Mouse (Mus musculus) thymus, adult 18-20 months (tissue): Measurements from ENCODE around the gene Samsn1.
"Not testable (repeated sequence)": the region's sequence is repeated elsewhere in the genome, so short reads cannot be mapped to it uniquely, and the experiment has no call there.

Experiments
- DNase-seq, 2 experiments: peaks; one replicate each; pipeline ENCODE4 v3.0.0; 2022; ENCODE audit warnings: mixed read lengths in 2 of 2

Gene Samsn1

DNA sequence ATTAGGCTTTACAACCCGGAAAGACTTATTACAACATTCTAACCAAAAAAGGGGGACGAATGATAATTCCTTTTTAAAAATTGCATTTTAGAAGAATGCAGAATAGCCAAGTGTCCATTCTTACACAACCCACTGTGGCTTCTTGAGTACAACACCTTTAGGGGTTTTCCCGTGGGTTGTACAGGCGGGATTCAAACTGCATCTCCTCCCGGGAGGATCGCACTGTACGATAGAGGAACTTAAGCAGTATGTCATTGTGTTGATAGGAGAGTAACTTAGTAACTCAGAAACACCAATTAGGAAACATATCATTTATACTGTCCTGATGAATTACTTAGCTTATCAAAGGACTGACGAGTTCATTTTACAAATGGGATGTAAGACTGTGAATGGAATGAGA is 149.8 kb downstream of the Samsn1 start:
- DNase-seq: no peak

DNA sequence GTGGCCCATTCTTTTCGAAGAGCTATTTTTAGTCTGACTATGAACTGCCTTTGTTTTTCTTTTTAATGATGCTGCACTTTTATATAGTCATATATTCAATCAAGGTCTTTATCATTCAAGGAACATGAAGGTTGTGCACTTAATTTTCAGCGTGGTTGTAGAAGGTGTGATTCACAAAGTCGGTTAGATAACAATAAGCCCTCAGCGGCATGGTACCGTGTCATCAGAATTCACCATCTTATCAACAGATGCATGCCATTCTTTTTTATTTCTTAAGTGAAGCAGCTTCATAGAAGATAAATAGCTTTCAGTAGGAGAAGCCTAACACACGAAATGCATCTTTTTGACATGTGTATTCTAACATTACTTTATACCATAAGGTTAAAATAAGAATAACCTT is 154.7 kb downstream of the Samsn1 start:
- no peak for DNase-seq

DNA sequence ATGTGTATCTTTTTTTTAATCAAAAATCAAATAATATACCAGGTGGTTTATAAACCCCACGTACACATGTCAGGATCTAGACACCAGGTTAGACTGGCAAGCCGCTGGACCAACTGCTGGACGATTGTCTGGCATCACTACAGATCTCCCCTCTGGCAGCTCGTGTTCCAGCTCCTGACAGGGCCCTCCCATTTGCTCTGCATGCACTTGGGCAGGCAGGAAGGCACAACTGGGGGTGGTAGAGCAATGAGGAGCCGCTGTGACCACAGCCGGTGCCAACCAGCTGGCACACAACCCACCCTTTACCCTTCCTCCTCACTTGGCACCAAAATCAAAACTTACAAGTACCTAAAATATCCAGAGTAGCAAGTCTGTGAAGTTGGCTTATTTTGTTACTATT is 156.6 kb downstream of the Samsn1 start:
- peak; percentile 5 to 15 for DNase-seq

DNA sequence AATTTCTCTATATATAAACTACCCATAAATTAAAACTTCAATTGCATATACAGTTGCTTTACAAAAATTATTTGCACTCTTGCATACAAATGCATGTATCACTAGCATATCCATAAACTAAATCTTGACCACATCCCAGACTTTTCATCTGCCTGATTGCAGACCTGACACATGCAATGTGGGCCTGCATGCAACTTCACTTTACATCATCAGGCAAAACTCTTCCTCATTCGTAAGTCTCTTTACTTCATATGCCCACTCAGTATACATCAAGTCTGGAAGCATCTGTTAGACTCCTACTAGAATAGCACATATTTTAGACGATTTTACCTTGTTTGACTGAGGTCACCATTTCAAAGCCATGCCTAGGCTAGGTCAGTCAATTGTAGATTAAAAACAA is 157.4 kb downstream of the Samsn1 start:
- DNase-seq: no peak

DNA sequence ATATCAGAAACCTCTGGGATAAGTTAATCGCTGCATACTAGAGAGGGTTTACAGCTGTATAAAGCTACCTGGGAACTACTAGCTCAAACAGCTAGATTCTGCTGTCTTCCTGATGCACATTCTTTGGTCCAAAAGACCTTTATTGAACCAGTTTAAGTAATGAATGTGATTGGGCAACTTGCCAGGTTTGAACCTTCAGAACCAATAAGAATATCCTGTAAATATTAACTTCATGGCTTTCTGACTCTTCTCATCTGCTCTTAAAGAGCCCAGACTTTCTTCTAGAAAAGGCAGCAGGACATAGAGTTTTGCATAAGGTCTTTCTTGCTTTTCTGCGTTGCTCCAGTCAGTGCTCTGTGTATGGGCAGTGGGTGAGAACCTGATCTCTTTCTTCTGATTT is 165.7 kb downstream of the Samsn1 start:
- no peak for DNase-seq

DNA sequence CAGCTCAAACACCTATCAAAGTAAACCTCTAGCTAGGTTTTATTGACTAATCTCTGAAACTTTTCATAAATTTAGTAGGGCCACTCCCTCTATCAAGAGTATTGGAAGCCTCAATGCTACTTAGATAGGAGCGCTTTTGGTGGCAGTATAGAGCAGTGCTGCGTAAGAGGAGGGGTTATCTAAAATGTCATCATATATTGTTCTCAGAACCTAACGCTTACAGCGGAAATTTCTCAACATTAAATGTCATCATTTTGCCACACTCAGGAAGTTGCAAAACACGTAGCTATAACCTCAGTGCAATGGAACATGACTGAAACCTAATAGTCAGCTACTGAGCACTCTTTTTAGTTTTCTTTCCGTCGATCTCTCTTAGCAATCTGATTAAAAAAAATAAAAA is 166.7 kb downstream of the Samsn1 start:
- no peak for DNase-seq

DNA sequence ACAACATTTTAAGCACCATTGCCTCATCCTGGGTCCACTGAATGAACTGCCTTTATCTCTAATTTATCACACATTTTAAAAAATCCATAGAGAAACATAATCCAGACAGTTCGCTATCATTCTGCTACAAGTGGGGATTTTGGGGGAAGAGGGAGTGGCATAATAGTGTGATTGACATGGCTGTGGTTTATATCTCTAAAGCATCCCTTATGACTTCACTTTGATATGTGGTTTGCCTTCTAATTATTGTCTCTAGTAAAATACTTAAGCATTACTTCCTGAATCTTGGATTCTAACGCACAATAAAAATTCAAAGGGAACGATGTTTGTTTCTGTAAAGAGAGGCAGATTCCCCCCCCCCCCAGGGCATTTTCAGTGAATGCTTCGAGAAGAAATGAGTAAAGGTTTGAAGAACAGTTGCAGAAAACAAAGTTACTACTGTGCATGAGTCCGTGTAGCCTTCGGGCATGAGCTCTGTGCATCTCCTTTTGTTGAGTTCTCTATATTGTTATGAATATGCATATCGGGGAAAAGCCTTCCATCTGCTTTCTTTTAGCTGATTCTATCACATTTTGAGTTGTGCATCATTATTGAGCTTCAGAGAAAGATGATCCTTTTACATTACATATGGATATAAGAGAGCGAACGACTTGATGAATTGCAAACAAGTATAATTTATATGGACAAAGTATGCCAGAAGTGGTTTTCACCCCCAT is 168.4 kb downstream of the Samsn1 start:
- no peak for DNase-seq

DNA sequence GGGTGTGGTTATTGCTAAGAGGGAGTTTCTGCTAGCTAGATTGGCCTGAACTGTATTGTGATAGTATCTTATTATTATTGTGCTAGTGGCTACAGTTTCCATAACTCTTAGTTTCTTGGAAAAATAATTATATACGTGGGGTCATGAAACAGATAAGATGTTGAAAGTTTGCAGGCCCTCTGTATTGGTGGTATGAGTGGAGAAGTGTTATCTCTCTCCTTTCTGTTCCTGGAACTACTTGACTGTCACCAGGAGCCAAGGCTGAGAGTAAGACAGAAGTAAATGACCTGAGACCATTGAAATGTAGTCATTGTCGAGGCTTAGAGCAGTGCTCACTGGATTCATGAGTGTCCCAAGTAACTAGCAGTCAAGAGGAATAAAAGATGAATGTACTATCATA is 169.6 kb downstream of the Samsn1 start:
- DNase-seq: no peak

DNA sequence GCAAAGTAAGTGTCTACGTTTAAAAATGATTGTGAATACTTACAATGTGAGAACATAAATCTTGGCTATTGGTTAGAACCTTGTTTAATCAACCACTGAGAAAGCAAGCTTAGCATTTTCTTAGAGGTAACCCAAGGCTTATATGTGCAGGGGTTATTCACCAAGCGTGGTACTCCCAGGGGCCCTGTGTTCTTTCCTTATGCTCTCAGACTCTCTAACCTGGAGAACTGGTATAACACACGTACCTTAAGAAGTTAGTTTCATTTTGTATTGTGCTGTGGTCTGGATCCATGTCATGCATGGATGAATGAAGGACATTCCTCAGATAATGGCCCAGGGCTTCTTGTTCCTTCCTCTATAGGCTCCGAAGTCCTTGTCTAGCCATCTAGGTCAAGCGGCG is 173.0 kb downstream of the Samsn1 start:
- DNase-seq: no peak

DNA sequence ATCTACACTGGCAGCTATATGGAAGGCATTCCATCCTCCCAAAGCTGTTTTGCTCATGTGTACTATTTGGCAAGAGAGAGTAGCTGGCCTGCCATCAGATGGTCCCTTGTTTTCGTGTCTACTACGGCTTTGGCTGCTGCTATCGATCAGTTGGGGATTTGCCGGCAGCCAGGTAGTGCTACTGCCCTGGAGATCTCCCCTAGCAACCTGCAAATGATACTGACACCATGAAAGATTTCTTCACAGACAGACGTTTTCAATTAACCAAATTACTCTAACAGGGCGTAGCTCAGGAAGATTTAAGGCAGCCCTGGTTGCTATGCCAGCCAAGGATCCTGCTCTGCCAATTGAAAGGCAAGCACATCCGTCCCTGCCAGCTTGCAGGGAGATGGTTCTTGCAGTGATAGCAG is 178.4 kb downstream of the Samsn1 start:
- no peak for DNase-seq

DNA sequence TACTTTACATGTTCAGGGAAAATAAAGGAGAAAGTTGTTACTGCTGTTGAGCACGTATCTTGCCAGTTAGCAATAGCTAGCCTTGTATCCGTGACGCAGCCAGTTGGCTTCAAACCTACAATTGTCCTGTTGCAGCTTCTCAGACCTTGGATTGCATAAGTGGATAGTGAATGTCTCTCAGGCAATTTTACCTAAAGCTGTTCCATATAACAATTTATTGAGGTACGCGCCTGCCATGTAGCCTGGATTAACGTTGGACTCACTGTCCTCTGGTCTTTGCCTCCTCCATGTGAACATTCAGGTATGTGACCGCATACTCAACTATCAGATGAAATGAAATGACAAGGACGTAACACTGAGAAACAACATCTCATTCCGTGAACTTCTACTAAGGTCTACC is 179.1 kb downstream of the Samsn1 start:
- no peak for DNase-seq

DNA sequence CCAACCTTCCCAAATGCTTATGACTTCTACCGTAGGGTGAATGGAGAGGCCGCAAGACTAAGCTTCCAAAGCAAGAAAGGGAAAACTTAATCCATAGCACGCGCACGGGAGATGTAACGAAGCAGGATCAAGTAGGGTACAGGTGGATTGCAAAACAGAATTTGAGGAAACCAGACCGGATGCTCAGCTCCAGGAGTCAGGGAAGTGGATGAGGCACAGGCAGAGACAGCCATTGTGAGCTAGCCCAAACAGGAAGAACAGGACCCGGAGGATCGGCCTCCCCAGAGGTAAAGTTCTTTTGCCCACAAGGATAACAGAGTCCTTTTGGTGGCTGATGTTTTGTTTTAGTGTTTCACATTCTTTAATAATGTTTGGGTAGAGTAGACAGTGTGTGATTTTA is 179.5 kb downstream of the Samsn1 start:
- no peak for DNase-seq

DNA sequence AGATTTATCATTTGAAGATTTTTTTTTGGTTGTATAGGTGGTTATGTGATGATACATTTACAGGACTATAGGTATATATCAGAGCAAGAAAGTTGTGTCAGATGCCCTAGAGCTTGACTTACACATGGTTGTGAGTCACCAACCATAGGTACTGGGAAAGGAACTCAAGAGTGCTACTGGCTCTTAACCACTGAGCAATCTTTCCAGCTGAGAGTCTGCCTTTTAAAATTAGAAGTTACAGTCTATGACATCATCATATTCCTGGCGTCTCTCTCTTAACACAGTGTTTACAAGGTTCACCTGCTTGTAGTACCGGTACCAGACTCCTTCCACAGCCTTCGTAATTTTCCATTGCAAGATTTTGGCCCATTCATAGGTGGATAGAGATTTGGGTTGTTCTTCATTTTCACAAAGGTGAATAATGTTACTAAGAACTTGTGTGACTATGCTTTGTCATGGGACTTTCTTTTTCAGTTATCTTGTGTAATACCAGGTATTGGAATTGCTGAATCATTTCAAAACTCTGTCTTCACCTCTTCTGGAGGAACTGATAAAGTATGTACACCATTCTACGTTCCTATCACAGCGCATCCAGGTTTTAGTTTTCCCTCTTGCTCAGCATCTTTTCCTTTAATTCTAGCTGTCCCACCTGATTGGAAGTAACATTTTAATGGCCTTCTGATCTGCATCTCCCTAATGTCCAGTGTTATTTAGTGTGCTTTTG is 184.2 kb downstream of the Samsn1 start:
- no peak for DNase-seq

DNA sequence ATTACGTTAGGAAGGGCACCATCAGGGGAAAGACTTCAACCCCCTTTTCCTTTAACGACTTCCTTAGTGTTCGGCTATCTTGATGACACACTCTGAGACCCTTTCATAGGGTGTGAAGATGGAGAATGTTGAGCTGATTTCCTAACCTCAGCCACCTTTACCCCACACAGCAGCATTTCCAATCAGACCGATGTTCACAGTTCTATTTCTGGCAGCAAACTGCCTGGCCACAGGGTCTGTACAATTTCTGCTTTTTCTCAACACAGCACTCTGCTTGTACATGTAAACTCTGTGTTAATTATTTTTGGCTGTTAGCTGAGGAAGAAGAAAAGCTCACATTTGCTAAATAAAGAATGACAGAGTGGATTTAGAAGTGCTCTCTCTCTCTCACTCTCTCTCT is 190.7 kb downstream of the Samsn1 start:
- no peak for DNase-seq

DNA sequence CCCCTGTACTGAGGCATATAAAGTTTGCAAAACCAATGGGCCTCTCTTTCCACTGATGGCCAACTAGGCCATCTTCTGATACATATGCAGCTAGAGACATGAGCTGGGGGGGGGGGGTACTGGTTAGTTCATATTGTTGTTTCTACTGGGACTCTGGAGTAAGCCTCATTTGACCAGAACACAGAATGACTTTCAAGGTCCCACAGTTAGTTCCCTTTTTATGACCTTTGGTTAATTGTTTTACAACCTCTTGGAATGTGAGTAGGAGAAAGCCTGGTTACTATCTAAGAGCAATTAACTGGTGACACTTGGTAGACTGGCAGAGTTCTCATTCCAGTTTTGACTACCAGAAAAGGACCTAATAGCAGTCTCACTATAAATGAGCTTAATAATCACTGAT is 195.1 kb downstream of the Samsn1 start:
- DNase-seq: not testable (repeated sequence)

DNA sequence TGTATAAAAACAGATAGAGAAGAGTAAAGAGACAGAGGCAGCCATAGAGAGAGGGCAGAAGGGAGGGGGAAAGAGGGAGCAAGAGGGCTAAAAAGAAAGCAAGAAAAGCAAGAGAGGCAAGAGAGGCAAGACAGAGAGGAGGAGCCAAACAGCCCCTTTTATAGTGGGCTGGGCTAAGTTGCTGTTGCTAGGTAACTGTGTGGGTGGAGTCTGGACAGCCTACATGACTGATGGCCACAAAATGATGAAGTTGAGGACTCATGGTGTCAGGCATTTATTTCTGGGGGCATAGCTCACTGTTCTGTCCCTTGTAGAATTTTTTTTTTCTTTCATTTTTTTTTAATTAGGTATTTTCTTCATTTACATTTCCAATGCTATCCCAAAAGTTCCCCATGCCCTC is 195.6 kb downstream of the Samsn1 start:
- DNase-seq: no peak

DNA sequence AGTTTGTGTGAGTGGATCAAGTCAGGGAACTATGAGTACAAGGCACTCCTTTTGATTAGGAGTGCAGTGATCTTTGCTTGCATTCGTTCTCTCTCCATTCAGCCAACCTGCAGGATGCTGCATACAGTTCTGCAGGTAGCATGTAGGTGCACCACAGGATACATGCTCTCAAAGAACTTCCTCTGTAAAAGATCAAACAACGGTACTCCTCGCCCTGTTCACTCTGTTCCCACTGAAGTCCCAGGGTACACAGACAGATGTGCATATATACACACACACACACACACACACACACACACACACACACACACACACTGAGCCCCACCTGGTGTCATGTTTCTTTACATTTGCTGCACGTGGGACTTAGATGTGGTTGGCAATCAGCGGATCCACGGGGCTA is 198.9 kb downstream of the Samsn1 start:
- peak; percentile 21 to 62 for DNase-seq

DNA sequence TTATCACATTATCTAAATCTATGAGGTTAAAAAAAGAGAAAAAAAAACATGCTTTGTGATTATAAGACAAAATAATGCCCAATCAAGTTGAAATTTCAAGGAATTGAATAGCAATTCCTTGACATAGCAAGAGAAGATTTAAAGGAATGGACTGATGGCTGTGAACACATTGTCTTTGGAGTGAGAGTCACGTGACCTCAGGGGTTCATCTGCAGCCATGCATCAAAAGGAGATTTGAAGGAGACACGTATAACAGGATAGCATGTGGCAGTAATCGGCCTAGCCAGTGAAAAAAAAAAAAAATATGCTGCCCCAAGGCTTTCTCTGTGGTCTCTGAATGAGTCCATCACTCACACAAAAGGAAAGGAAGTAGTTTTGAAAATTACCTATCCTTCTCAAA is 201.1 kb downstream of the Samsn1 start:
- no peak for DNase-seq
